Mouse (Mus musculus): ENCODE measurements around the gene Gm37240. TPM values are rescaled to one million over a fixed set of nuclear protein-coding genes. Genes with fewer than 3 reads are reported as not detected.

Gm37240 gene
- total and polyA plus RNA-seq, 2 experiments from 2014 or later: 0.43 to 1.9 TPM

DNA sequence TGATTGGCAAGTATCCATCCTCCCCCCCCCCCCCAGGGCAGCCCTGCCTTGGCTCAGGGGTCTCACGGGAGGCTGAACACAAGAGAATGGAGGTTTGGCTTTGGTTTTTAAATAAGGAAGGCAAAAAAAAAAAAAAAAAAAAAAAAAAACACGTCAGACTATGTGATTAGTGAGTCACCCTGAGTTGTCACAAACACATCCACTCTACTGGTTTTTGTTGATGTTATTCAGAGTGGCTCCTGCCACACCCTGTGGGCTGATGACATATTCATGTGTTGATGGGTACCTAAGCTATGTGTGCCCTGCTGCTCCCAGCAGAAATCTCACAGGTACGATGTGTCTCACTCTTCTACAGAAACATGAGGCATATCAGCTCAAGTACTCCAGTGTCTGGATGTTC is 1436.7 kb downstream of the Gm37240 start:
- no peaks in the 10 kb centered on the region for H3K9me3 ChIP-seq (ENCODE audit: low read length)
- no peaks in the 10 kb centered on the region for H3K27me3 ChIP-seq (ENCODE audit: insufficient read depth, low read length)
- H3K9ac ChIP-seq (replicated peaks; ENCODE audit: low read length, poor library complexity, severe bottlenecking): no peak overlapping the region
- H3K27ac ChIP-seq (ENCODE audit: low read depth, low read length): no peak overlapping the region
- DNase-seq (ENCODE audit: low spot score) (no peak), ATAC-seq (ENCODE audit: low FRiP score) (no peak)
- H3K36me3 ChIP-seq (ENCODE audit: insufficient read depth, low read length): no peaks in the 10 kb centered on the region; the same call in 1 of the 2 replicates
- TF ChIP-seq CTCF (IDR thresholded peaks at IDR 0.05): no peak
- 41% methylated on average over 3 of the region's 3 CpGs for WGBS
- no peak overlapping the region for H3K4me3 ChIP-seq (ENCODE audit: low read depth, low read length)
- no peaks in the 10 kb centered on the region for H3K4me1 ChIP-seq (ENCODE audit: insufficient read depth, low read length)
- no peak overlapping the region for H3K4me2 ChIP-seq (ENCODE audit: low read depth, low read length, poor library complexity, severe bottlenecking)

DNA sequence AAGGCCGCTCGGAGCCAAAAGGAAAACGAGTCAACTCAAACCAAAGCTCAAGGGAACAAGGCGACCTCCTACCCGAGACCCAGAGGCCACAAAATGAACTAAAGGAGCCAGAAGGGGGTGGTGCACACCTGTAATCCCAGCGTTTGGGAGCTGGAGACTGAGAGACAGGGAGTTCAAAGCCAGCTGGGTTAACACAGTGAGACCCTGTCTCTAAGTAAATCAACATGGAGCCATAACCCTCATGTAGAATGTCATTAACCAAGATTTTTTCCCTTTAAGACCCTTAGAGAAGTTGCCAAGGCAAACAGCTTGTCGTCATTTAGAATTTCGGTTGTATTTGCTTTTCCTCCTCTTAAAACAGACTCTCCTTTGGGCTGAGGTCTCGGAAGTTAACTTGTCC is 1438.3 kb downstream of the Gm37240 start:
- Histone ChIP-seq H3K4me2 (ENCODE audit: low read depth, low read length, poor library complexity, severe bottlenecking) (no peak overlapping the region), H3K27ac (ENCODE audit: low read depth, low read length) (no peak overlapping the region), H3K27me3 (ENCODE audit: insufficient read depth, low read length) (no peaks in the 10 kb centered on the region), H3K9ac (replicated peaks; ENCODE audit: low read length, poor library complexity, severe bottlenecking) (no peak overlapping the region), H3K9me3 (ENCODE audit: low read length) (no peaks in the 10 kb centered on the region), H3K4me1 (ENCODE audit: insufficient read depth, low read length) (no peaks in the 10 kb centered on the region), H3K36me3 (ENCODE audit: insufficient read depth, low read length) (peaks cover 7% of the 10 kb centered on the region), H3K4me3 (ENCODE audit: low read depth, low read length) (no peak overlapping the region)
- DNase-seq (ENCODE audit: low spot score) (no peak), ATAC-seq (ENCODE audit: low FRiP score) (no peak)
- 84% methylated on average over 9 of the region's 9 CpGs for WGBS
- no peak for TF ChIP-seq CTCF (IDR thresholded peaks at IDR 0.05)

DNA sequence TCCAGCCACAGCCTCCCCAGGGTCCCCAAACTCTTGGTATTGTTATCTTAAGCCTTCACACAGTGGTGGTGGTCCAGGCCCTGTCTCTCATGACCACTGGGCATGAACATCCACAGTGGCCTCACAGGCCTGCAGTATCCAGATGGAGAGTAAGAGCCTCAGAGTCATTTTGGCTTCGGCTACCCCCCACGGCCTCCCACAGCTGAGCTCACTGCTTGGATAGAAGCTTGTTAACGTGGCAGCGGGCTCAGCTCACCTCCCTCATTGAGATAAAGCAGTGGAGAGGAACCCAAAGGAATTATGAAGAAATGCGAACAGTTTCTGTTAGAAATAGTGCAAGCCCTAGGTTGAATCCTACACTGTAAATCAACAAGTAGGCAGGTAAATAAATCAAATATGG is 1439.5 kb downstream of the Gm37240 start:
- Histone ChIP-seq H3K9ac (replicated peaks; ENCODE audit: low read length, poor library complexity, severe bottlenecking) (no peak overlapping the region), H3K36me3 (ENCODE audit: insufficient read depth, low read length) (peaks cover 7% of the 10 kb centered on the region), H3K27me3 (ENCODE audit: insufficient read depth, low read length) (no peaks in the 10 kb centered on the region; the same call in 1 of the 2 replicates), H3K4me2 (ENCODE audit: low read depth, low read length, poor library complexity, severe bottlenecking) (no peak overlapping the region), H3K27ac (ENCODE audit: low read depth, low read length) (no peak overlapping the region), H3K4me1 (ENCODE audit: insufficient read depth, low read length) (no peaks in the 10 kb centered on the region), H3K4me3 (ENCODE audit: low read depth, low read length) (no peak overlapping the region), H3K9me3 (ENCODE audit: low read length) (no peaks in the 10 kb centered on the region)
- WGBS: 61% methylated on average over 5 of the region's 5 CpGs
- TF ChIP-seq CTCF (IDR thresholded peaks at IDR 0.05): no peak
- DNase-seq (ENCODE audit: low spot score) (no peak), ATAC-seq (ENCODE audit: low FRiP score) (no peak)

MicroRNAs within 50 kb of the gene (microRNA counts, 519-probe panel; counts per million panel counts)
- 528 counts per million, percentile 58 among the panel's probes with 10 or more counts for microRNA mmu-miR-466k

Small RNA genes within 50 kb of the gene (microRNA-seq; reads per million reads assigned to microRNA genes)
- gene Mir466k (ENCODE audit: borderline number of aligned reads): not detected

Other genes starting within 250 kb of the Gm37240 start
- gene Fam160a1, start 70.2 kb downstream of the Gm37240 start, total RNA-seq (2014; rRNA removed): 1.1 and 1.2 TPM in 2 replicates
- gene Fam160a1, start 70.2 kb downstream of the Gm37240 start, polyA plus RNA-seq (2015; fragmentation: Nextera tagmentation; extraction: Ambion mirVana): 0.28 and 0.32 TPM in 2 replicates
- 0.16 and 0.33 TPM in 2 replicates for gene Glt28d2, start within 50 bp of the Gm37240 start, total RNA-seq (2014; rRNA removed)
- gene Glt28d2, start within 50 bp of the Gm37240 start, polyA plus RNA-seq (2015; fragmentation: Nextera tagmentation; extraction: Ambion mirVana): 0.21 and 0.42 TPM in 2 replicates
- gene Sh3d19, start 83.6 kb upstream of the Gm37240 start, total RNA-seq (2014; rRNA removed): 25.1 and 32.0 TPM in 2 replicates
- 13.5 and 13.8 TPM in 2 replicates for gene Sh3d19, start 83.6 kb upstream of the Gm37240 start, polyA plus RNA-seq (2015; fragmentation: Nextera tagmentation; extraction: Ambion mirVana)
- not detected in 2 replicates for gene Prss48, start 115.0 kb upstream of the Gm37240 start, total RNA-seq (2014; rRNA removed)
- not detected in 2 replicates for gene Prss48, start 115.0 kb upstream of the Gm37240 start, polyA plus RNA-seq (2015; fragmentation: Nextera tagmentation; extraction: Ambion mirVana)

All from midbrain, postnatal 0 days (tissue).